Mouse (Mus musculus): ENCODE measurements around the gene Gm13762.

- TF ChIP-seq POLR2A (IDR thresholded peaks at IDR 0.05; ENCODE audit: borderline replicate concordance, extremely low read depth, low read depth, low read length) (no peak), CTCF (IDR thresholded peaks at IDR 0.05; ENCODE audit: insufficient read depth, low read length) (no peak)
Measured at GRCm38 (mm10) chr2:89006873-89007272, 26.8 kb upstream of the Gm13762 start, which contains the start of gene Olfr1215.
